Mouse (Mus musculus): ENCODE results near the gene P2ry12.
A peak's percentile ranks its signal among the peaks of the same experiment; 100 is the strongest.

Gene P2ry12

DNA sequence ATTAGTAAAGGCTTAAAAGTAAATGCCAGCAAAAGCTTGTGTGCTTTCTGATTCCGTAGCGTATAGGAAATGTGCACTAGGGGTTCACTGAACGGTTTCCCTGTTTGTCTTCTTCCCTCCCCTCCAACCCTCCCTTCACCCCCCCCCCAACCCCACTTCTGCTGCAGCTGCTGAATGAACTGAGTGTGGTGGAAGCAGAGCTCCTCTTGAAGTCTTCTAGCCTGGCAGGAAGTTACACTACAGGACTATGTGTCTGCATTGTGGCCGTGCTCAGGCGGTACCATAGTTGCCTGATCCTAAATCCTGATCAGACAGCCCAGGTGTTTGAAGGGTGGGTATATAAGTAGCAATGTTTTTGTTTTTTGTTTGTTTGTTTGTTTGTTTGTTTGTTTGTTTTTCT lies 27.8 kb downstream of the P2ry12 start:
- no peak for DNase-seq (ENCODE audit: inconsistent age in 2 of 2, low spot score in 1 of 2)

- DNase-seq (ENCODE audit: inconsistent age in 2 of 2, low spot score in 1 of 2) = no peak
Observed at GRCm38 (mm10) chr3:59230912-59231311, 31.8 kb downstream of the P2ry12 start.

- DNase-seq (ENCODE audit: inconsistent age in 2 of 2, low spot score in 1 of 2) = peak; percentile 25 to 55
Observed at GRCm38 (mm10) chr3:59228730-59229551, 33.7 kb downstream of the P2ry12 start.

GRCm38 (mm10) chr3:59227696-59228095 lies 35.0 kb downstream of the P2ry12 start:
- no peak for DNase-seq (ENCODE audit: inconsistent age in 2 of 2, low spot score in 1 of 2)

GRCm38 (mm10) chr3:59225411-59225810 lies 37.3 kb downstream of the P2ry12 start:
- no peak for DNase-seq (ENCODE audit: inconsistent age in 2 of 2, low spot score in 1 of 2)

DNA sequence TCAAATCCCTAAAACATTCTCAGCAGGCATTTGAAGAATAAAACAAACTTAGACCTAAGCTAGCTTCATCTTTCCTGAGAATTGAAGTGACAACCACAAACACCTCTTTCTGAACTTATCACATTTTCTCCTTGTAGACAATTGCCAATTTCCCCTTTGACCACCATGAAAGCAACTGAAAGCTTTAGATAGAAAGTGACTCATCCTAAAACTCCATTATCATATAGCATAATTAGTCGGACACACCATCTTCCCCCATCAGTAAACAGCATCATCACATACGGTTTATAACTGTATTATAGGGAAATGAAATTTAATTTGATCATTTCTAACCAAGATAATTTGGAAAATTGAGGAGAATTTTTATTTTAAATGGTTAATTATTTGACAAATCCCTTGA lies 40.4 kb downstream of the P2ry12 start:
- DNase-seq (ENCODE audit: inconsistent age in 2 of 2, low spot score in 1 of 2) = no peak

DNA sequence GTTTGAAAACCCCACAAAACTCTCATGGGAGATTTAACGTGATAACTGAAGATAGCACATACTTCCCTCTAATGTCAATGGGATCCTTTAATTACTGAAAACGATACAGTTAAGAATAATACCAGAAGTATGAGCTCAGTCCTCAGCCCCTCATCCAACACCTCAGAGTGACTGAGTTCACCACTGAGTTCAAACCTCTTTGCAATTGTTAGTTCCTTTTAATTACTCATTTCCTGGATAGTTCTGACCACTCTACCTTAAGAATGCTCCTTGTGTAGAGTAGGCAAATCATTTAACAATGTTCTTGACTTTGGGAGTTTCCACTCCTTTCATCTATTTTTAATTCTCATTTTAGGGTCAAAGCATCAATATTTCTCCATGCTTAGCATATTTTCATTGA lies 43.3 kb downstream of the P2ry12 start:
- no peak for DNase-seq (ENCODE audit: inconsistent age in 2 of 2, low spot score in 1 of 2)

DNA sequence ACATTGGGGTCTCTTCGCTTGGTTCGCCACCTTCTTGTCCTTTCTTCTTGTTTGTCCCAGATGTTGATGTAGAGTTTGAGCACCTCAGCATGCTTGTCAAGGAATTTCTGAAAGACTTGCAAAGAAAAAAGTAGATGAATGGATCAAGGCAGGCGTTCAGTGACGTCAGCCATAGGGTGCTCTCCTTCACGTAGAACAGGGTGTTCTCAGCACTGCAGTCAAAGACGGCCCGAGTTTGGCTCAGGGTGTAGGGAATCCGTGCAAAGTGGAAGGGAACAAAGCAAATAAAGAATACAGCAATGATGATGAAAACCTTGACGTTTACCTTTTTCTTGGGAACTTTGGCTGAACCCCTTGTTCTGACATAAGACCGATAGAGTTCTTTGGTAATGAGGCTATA lies 45.5 kb downstream of the P2ry12 start:
- DNase-seq (ENCODE audit: inconsistent age in 2 of 2, low spot score in 1 of 2) = no peak

DNA sequence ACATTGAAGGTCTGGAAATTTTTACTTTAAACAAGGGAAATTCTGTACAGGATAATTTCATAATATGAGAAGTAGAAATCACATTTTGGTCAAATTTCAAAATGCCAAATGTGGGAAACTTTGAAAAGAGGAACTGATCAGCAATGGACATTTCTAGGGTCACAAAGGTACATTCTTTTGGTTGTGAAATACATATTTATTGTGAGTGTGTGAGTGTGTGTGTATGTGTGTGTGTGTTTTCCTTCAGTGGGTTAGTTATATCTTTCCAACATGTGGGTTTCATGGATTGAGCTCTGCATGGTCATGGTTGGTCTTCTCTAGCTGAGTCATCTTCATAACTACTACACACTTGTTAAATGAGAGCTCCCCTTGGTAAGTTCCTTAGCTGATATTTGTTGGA lies 50.3 kb downstream of the P2ry12 start:
- DNase-seq (ENCODE audit: inconsistent age in 2 of 2, low spot score in 1 of 2) = no peak

GRCm38 (mm10) chr3:59211784-59212183 lies 50.9 kb downstream of the P2ry12 start:
- DNase-seq (ENCODE audit: inconsistent age in 2 of 2, low spot score in 1 of 2) = no peak

DNA sequence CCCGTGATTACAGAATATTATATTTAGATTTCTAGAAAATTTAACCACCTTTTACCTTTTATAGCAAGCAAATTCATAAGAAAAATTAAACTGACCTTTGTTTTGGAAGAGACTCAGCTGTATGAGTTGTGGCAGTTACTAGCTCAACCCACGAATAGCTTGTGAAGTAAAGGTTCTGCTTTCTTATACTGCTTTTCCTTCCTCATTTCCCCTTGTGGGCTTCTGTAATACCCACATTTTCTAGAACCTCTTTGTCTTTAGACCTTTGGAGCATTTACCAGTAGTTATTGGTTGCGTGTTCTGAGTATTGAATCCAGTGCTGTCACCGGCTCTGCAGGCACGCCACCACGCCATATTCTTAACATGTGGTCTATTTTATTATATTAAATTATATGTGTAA lies 51.9 kb downstream of the P2ry12 start, which contains the start of gene P2ry13:
TSS of gene P2ry13 (minus strand) at position 156 of the 400 bp plus-strand sequence.
- no peak for DNase-seq (ENCODE audit: inconsistent age in 2 of 2, low spot score in 1 of 2)

GRCm38 (mm10) chr3:59210089-59210488 lies 52.6 kb downstream of the P2ry12 start:
- DNase-seq (ENCODE audit: inconsistent age in 2 of 2, low spot score in 1 of 2) = no peak

GRCm38 (mm10) chr3:59208650-59209548 lies 53.8 kb downstream of the P2ry12 start:
- DNase-seq (ENCODE audit: inconsistent age in 2 of 2, low spot score in 1 of 2) = peak in 1 of 2 experiments; percentile 88

- no peak for DNase-seq (ENCODE audit: inconsistent age in 2 of 2, low spot score in 1 of 2)
Observed at GRCm38 (mm10) chr3:59205941-59206340, 56.7 kb downstream of the P2ry12 start.

DNA sequence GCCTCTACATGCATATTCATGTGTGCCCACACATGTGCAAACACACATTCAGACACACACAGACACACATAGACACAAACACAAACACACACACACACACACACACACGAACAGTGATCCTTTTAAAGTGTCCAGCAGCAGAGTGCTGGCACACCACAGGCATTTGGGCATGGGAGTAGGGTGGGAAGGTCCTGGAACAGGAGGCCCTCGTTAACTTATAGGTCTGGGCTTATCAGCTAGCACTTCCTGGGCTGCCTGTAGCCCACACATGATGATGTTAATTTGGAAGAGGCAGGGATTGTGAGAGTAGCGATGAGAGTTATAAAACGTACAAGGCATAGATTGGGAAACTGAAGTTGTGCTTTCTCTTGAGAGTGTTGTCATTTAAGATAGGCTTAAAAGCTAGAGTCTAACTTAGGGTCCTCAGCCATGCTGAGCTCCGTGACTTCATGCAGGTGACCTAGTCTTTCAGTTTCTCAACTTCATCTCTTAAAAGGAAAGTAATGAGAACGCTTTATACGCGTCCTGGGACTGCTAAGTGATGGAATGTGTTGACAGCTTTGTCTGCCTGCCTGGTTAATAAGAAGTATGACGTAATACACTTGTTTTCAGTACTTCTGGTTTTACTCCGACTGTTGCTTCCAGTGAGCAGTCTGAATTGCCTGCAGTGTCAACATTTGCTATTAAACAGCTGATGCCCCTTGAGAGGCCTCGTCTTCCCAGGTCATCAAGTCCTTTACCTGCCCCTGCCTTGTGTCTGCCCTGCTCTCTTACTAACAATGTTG lies 57.8 kb downstream of the P2ry12 start:
- no peak for DNase-seq (ENCODE audit: inconsistent age in 2 of 2, low spot score in 1 of 2)

DNA sequence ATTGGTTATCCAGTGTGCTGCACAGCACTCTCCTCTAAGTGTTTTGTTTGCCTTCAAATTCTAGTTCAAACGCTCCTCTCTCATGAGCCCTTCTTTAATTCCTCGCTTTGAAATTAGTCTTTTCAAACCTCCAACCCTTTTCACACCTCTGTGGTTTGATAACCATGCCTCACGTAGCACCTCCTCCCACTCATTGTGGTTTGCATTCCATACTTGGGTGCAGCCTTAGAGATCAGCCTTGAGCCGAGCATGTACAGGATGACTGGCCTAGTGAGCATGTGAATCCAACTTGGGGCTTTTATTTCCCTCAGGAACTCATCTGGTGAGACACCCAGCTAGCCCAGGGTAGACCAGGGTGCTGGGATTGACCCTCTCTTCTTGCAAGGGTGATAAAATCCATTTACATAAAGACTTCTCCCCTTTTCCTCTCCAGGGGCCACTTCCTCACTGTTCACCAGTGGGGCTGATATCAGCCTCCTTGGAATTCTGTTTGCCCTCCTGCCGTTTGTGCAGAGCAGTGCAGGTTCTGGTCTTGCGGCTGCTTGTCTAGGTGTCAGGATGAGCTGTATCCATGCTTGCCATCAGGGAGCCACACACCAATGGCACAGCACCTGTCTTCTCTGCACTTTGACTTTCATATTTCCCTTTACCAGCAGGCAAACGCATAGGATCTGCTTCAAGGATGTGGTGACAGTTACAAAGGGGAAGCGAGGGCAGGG lies 58.7 kb downstream of the P2ry12 start:
- DNase-seq (ENCODE audit: inconsistent age in 2 of 2, low spot score in 1 of 2) = no peak

GRCm38 (mm10) chr3:59197329-59197948 lies 65.2 kb downstream of the P2ry12 start:
- no peak for DNase-seq (ENCODE audit: inconsistent age in 2 of 2, low spot score in 1 of 2)

- DNase-seq (ENCODE audit: inconsistent age in 2 of 2, low spot score in 1 of 2) = no peak
Observed at GRCm38 (mm10) chr3:59194938-59195337, 67.7 kb downstream of the P2ry12 start, which contains the start of gene Gpr87. Gene Gpr87 (minus strand): TSS chr3:59195104.

DNA sequence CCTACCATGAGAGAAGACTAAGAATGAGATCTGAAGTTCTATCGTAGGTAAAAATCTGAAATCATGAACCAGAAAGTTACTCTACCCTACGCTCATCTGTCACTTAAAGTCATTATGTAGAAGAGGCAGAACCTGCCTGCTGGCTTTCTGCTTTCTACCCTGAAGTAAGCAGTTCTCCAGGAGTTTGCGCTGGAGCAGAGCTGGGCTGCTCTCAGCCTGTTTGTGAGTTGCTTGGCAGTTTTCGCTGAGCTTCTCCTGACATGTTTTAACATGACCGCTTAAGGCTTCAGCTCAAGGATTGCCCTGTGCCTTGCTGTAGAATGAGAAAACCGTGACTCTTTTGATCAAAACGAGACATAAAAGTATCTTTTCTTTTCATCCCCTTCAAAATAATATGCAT lies 68.6 kb downstream of the P2ry12 start:
- DNase-seq (ENCODE audit: inconsistent age in 2 of 2, low spot score in 1 of 2) = no peak

DNA sequence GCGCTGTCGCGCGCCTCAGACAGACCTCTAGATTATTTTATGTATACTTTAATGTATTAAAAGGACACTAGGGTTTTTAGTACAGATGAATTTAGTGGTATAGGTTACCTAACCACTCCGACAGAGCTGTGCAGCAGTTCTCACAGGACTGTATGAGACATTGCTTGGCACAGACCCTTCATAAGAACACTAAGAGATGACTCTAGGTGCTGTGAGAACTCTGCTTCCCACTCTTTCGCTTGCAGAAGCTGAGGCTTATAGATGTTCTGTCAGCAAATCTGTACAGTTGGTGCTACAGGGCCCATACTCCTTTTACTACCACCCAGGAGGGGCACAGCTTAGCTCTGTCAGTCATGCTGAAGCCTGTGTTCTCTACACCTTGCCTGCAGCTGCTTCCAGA lies 71.0 kb downstream of the P2ry12 start:
- DNase-seq (ENCODE audit: inconsistent age in 2 of 2, low spot score in 1 of 2) = no peak
